Mouse (Mus musculus): ENCODE measurements around the gene Tcaim.

- TF ChIP-seq CTCF (IDR thresholded peaks at IDR 0.05; ENCODE audit: control insufficient read depth, insufficient read depth, low read length), result no peak
- no peak for TF ChIP-seq POLR2A (IDR thresholded peaks at IDR 0.05; ENCODE audit: borderline replicate concordance, control insufficient read depth, low read depth, low read length)
Measured at GRCm38 (mm10) chr9:122837216-122837615, 31.9 kb downstream of the Tcaim start.

Measured in bone marrow, adult 2 months (tissue).